Mouse (Mus musculus) thymus, postnatal 25 days (tissue): ENCODE data around the gene Gtsf1l.

Experiments
- DNase-seq: peaks from one replicate; pipeline ENCODE4 v3.0.0; 2022

Gtsf1l gene

DNA sequence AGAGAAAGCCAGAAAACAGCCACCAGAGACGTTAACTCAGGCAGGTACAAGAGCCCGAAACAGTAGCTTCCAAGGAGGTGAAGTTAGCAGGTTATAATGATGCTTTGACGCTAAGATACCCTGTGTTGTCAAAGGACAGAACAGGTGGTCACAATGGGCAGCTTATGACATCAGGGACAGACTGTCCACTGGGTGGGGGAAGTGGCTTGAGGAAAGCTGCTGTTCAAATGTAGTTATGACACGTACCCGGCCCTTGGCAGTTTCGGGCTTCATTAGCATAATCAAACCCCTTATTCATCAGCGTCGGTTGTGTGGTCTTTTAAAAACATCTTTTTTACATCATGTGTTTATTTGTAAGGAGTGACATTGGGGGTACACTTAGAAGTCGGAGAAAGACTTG is at the start of gene Gtsf1l:
Gene Gtsf1l (minus strand): TSS at position 128 of the 400 bp plus-strand sequence.
- DNase-seq, result no peak

DNA sequence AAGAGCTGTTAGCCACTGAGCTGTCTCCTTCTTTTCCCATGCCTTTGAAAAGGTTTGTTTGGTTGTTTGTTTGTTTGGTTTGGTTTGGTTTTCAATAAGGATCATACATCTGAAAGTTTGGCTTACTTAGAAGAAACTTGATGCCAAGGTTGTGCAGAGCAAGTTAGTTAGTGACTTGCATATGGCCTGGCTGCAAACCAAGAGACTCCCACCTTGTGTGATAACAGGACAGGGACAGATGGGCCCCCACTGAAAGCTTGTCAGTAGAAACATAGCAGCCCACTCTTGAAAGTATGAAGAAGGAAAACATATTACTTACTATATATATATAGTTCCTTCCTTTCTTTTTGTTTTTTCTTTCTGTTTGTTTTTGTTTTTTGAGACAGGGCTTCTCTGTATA is 49.3 kb upstream of the Gtsf1l start:
- DNase-seq, result no peak

DNA sequence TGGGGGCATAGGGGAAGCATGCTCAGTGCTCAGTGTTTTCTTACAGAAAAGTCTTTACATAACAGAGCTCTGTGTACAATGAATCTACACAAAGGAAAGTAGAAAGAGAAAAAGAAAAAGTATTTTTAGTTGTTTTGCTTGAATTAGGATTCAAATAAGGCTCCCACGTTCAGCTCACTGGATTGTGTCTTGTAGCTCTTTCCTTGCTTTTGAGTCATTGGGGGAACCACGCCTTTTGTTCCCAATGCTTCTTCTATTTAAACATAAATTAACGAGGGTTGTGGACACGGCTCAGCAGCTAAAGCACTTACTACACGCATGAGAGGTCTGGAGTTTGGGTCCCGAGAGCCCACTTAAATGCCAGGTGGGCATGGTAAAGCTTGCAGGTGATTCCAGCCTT is 48.3 kb upstream of the Gtsf1l start:
- DNase-seq, result no peak

DNA sequence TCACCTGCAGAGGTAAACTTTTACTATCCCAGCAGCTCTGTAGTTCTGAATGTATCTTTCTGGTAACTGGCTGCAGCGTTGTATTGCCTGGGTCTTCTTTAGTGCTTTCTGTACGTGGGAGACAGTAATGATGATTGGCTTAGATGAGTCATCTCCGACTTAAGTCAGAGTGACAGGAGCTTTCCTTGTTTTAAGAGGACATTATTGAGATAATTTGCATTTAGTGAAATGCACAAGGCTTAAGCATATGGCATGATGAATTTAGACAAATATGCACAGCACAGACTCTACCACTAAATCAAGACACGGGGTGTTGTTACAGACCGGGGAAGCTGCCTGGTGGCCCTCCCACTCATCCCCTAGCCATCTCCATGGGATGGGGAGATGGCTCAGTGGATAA is 44.7 kb upstream of the Gtsf1l start:
- no peak for DNase-seq

DNA sequence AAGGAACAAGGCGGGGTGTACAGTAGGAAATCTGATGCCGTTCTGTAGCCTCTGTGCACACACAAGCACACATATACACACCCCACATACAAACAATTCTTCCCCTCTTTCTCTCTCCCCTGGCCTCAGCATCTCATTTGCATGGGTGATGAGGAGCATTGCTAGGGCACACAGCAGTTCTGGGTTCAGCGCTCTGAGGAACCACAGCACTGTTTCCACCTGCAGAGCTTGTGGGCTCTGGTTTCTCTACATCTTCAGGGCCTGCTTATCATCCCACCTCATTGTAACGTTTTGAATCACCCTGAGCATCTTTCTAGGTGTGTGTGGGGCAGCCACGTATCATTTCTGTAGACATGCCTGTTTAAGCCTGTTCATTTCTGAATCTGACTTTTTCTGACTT is 43.2 kb upstream of the Gtsf1l start:
- DNase-seq, result no peak

- no peak for DNase-seq
Measured at GRCm38 (mm10) chr2:163123496-163123895, 35.8 kb upstream of the Gtsf1l start.

DNA sequence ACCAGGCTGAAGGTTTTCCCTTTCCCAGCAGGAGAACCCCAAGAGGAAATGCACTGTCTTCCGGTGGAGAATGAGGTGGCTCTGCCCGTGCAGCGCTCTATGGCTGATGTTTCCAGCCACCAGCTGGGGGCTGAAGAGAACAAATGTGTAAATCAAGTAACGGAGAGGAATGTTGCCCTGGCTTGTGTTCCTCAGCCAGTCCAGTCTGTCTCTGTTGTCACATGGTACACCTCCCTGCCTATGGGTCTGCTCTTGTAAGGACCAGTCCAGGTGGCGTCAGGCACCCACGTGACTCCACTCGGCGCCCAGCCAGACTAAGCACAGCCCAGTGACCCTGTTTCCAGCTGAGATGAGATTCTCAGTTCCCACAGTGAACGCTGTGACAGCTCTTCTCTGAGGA is 34.7 kb upstream of the Gtsf1l start:
- DNase-seq, result peak; percentile 18

DNA sequence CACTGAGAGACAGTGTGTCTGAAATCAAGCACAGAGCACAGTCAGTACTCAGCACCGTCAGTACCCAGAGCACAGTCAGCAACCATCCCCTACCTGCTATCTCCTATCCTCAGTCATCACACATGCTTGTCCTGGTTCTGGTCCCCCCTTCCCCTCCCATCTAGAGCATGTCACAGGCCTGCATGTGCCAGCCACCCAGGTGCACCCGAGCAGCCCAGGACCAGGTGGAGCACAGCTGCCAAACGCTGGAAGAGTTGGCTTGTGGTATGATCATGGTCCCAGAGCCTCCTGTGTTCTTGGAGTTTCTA is 33.7 kb upstream of the Gtsf1l start:
- peak; percentile 54 for DNase-seq

DNA sequence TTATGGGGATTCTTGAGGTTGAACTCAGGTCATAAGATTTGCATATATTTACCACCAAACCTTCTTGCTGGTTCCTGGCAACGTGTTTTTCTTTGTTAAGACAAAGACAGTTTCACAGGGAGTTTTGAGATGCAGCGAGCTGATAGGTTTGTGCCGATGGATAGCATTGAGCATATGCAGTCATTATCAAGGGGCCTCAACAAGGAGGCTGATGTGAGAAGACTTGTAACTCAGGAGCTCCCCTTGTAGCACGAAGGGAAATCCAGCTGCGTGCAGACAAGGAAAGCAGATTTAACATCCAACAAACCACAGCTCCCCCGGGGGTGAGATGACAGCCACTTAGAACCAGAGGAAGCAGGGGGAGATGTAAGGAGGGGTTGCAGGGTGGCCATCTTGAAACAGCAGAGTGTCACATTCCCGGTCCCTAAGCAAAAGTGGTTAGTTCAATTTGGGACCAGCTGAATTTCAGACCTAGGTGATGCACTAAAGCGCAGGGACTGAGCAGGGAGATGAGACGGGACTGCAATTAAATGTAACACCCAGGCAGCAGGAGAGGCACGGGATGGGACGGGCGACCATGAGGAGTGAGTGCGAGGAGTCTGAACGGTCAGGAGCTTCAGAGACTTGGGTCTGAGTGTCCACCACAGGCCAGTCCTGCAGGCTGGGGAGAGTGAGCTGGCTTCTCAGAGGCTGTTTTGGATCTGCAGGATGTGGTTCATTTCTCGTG is 33.1 kb upstream of the Gtsf1l start:
- peak; percentile 56 for DNase-seq

- DNase-seq, result no peak
Measured at GRCm38 (mm10) chr2:163111413-163112201, 24.0 kb upstream of the Gtsf1l start.

- DNase-seq, result no peak
Measured at GRCm38 (mm10) chr2:163110706-163111105, 23.1 kb upstream of the Gtsf1l start.

- DNase-seq, result no peak
Measured at GRCm38 (mm10) chr2:163108385-163108784, 20.7 kb upstream of the Gtsf1l start.

- DNase-seq, result no peak
Measured at GRCm38 (mm10) chr2:163104086-163104770, 16.6 kb upstream of the Gtsf1l start.

GRCm38 (mm10) chr2:163102900-163103653 is 15.4 kb upstream of the Gtsf1l start:
- DNase-seq, result peak; percentile 72

GRCm38 (mm10) chr2:163102216-163102615 is 14.6 kb upstream of the Gtsf1l start:
- DNase-seq, result peak; percentile 9

- peak; percentile 76 for DNase-seq
Measured at GRCm38 (mm10) chr2:163101646-163102203, 14.1 kb upstream of the Gtsf1l start.

DNA sequence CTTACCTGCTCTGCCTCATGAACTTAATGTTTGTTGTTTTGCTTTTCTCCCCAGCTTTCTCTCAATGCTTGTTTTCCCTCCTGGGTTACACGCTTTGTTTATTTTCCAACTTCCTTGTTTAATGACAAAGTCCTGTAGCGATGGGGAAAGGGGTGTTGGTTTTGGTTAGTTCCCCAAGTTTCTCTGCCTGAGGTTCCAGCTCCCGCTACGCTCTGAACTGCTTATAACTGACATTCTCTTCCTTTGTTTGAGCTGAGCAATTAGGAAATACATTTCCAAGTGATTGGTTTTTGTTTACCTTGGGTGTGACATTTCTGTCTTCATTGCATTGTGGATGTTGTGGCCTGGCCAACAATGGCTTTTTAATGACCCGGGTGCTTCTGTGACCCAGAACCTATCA is 12.9 kb upstream of the Gtsf1l start:
- DNase-seq, result no peak

DNA sequence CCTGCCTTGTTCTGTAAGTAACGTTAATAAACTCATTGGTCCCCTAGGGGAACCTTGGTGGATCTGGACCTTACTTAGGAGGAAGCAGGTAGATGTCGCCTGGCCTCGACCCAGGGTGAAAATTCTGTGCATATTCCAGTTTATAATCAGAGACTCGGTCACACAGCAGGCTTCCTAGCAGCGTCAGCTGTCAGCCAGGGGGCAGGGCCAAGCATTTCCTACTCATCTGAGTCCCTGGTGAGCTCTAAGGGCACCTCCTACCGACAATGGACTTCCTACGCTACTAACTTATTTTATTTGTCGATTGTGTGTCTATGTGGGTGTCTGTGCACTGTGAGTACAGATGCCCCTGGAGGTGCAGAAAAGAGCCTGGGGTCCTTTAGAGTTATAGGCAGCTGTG is 12.3 kb upstream of the Gtsf1l start:
- DNase-seq, result peak; percentile 14

- no peak for DNase-seq
Measured at GRCm38 (mm10) chr2:163095784-163096183, 8.1 kb upstream of the Gtsf1l start.

DNA sequence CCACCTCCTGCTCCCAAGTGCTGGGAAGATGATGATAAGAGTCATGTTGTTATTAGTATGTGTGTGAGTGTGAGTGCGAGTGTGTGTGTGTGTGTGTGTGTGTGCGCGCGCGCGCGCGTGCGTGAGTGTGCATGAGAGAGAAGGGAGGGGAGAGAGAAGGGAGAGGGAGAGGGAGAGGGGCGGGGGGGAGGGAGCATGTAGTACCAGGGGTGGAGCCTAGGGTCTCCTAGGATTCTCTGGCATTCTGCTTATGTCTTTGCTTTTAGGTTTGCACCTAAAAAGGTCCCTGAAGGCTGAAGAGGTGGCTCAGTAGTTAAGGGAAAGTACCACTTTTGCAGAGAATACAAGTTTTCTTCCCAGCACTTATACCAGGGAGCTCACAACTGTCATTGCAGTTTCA is 7.3 kb upstream of the Gtsf1l start:
- DNase-seq, result no peak

DNA sequence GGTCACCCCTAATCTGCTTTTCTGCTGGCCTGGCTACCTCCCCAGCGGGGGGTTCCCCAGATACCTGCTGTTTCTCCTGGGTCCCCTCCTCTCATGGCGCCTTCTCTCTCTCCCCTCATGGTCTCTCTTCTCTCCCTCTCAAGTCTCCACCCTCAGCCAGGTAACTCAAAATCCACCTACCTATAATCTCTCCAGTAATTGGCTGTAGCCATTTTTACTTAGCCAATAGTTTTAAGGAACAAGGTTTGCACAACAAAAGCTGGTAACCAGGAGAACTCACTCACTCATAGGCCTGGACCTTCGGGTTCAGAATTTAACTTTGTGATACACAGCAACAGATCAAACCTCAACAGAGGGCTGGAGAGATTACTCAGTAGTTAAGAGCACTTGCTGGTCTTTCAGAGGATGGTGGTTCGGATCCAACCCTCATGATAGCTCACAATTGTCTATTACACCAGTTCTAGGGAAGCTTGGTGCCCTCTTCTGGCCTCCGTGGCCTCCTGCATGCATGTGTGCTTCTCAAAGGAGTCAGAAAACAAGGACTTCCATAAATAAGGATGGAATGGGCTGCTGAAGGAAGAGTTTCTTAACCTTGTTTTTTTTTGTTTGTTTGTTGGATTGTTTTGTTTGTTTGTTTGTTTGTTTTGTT is 1.9 kb upstream of the Gtsf1l start:
- DNase-seq, result peak; percentile 13

DNA sequence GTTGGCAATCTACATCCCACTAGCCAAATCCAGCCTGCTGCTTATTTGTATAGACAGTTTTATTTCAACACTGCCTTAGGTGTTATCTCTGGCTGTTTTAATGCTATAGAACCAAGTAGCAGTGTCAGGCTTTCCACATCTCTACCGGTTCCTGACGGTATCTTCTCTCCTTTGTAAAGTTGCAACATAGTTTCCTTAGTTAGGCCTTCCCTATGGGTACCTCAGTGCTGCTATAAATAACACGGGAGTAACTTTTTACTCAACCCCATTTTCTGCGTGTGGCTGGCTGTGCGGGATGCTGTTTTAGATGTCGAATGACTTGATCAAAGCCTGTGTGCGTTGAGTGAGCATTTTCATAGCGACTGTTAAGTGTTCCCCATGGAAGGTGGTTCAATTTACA is 1.1 kb downstream of the Gtsf1l start:
- DNase-seq, result no peak
